Mouse (Mus musculus): ENCODE data around the gene Cadps2.

Cadps2 gene

GRCm38 (mm10) chr6:23762204-23762603 is 77.0 kb downstream of the Cadps2 start:
- DNase-seq (ENCODE audit: low spot score), result no peak

- no peak for DNase-seq (ENCODE audit: low spot score)
Measured at GRCm38 (mm10) chr6:23758249-23758648, 81.0 kb downstream of the Cadps2 start.

- DNase-seq (ENCODE audit: low spot score), result no peak
Measured at GRCm38 (mm10) chr6:23748823-23749222, 90.4 kb downstream of the Cadps2 start.

- no peak for DNase-seq (ENCODE audit: low spot score)
Measured at GRCm38 (mm10) chr6:23740010-23740409, 99.2 kb downstream of the Cadps2 start.

GRCm38 (mm10) chr6:23732750-23733149 is 106.5 kb downstream of the Cadps2 start:
- no peak for DNase-seq (ENCODE audit: low spot score)

GRCm38 (mm10) chr6:23728620-23729019 is 110.6 kb downstream of the Cadps2 start:
- DNase-seq (ENCODE audit: low spot score), result no peak

- DNase-seq (ENCODE audit: low spot score), result no peak
Measured at GRCm38 (mm10) chr6:23723697-23724096, 115.5 kb downstream of the Cadps2 start.

GRCm38 (mm10) chr6:23720401-23720800 is 118.8 kb downstream of the Cadps2 start:
- no peak for DNase-seq (ENCODE audit: low spot score)

- DNase-seq (ENCODE audit: low spot score), result no peak
Measured at GRCm38 (mm10) chr6:23707506-23707905, 131.7 kb downstream of the Cadps2 start.

GRCm38 (mm10) chr6:23700879-23701278 is 138.3 kb downstream of the Cadps2 start:
- no peak for DNase-seq (ENCODE audit: low spot score)

- no peak for DNase-seq (ENCODE audit: low spot score)
Measured at GRCm38 (mm10) chr6:23678172-23678571, 161.0 kb downstream of the Cadps2 start.

GRCm38 (mm10) chr6:23655036-23655435 is 184.2 kb downstream of the Cadps2 start, which contains the start of gene Rnf148:
Gene Rnf148, minus strand, starts transcription at chr6:23655136.
- no peak for DNase-seq (ENCODE audit: low spot score)

- DNase-seq (ENCODE audit: low spot score), result no peak
Measured at GRCm38 (mm10) chr6:23650205-23650604, 189.0 kb downstream of the Cadps2 start, which contains the start of gene Rnf133. Gene Rnf133, minus strand, starts transcription at chr6:23650305.

- no peak for DNase-seq (ENCODE audit: low spot score)
Measured at GRCm38 (mm10) chr6:23648732-23649131, 190.5 kb downstream of the Cadps2 start.

- DNase-seq (ENCODE audit: low spot score), result peak; percentile 31
Measured at GRCm38 (mm10) chr6:23647627-23648247, 191.5 kb downstream of the Cadps2 start.

- peak; percentile 10 for DNase-seq (ENCODE audit: low spot score)
Measured at GRCm38 (mm10) chr6:23637081-23637480, 202.1 kb downstream of the Cadps2 start.

- no peak for DNase-seq (ENCODE audit: low spot score)
Measured at GRCm38 (mm10) chr6:23635208-23635607, 204.0 kb downstream of the Cadps2 start.

GRCm38 (mm10) chr6:23634016-23634415 is 205.2 kb downstream of the Cadps2 start:
- DNase-seq (ENCODE audit: low spot score), result no peak

GRCm38 (mm10) chr6:23630465-23630864 is 208.8 kb downstream of the Cadps2 start:
- DNase-seq (ENCODE audit: low spot score), result no peak

- DNase-seq (ENCODE audit: low spot score), result no peak
Measured at GRCm38 (mm10) chr6:23575102-23575501, 264.1 kb downstream of the Cadps2 start.

GRCm38 (mm10) chr6:23573750-23574149 is 265.5 kb downstream of the Cadps2 start:
- no peak for DNase-seq (ENCODE audit: low spot score)

- no peak for DNase-seq (ENCODE audit: low spot score)
Measured at GRCm38 (mm10) chr6:23572401-23572800, 266.8 kb downstream of the Cadps2 start.

GRCm38 (mm10) chr6:23569686-23570085 is 269.5 kb downstream of the Cadps2 start:
- DNase-seq (ENCODE audit: low spot score), result no peak

- no peak for DNase-seq (ENCODE audit: low spot score)
Measured at GRCm38 (mm10) chr6:23568688-23569087, 270.5 kb downstream of the Cadps2 start.

All from urinary bladder, postnatal 14 days (tissue).